In the genomic region with DNA sequence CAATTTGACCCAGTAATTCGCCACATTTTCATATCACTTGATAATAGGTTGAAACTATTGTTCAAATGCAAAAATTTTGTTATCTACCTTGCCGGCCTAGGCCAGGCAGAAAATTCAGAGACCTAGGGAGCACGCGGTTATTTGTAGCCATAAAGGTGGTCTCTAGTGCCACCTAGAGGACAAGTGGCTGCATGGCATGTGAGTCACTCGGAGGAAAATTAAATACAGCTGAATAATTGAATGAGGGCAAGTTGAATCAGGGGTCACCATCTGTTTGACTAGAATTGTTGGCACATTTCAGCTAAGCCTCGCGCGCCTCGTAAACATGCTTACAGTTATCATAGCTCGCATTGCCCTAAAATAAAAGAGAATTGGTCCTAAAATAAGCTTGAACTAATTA, we compare ENCODE assay signal across 9 mouse cellular contexts.
A peak's percentile ranks its signal among the peaks of the same experiment; 100 is the strongest.
DNase-seq lines count a peak whose midpoint lies in the region; ATAC-seq lines count a peak whose summit lies in the region.
"Had no signal": no experiment of that assay in that cellular context is flagged by ENCODE, and none has a peak within 500 bp of the region (broad histone marks: within the 10 kb centered on the region; RNA-seq: fewer than 3 reads in every experiment).

No protein-coding gene starts in this region.

- H3K27ac ChIP-seq in intestine, embryonic 14.5 days (ENCODE audit: low read depth), result no peak overlapping the region
- no peak overlapping the region for H3K27ac ChIP-seq in intestine, embryonic 16.5 days (ENCODE audit: low read length)
- no peak overlapping the region for H3K27ac ChIP-seq in embryonic facial prominence, embryonic 14.5 days (replicated peaks; ENCODE audit: low read depth, low read length)
- no peak overlapping the region for H3K27ac ChIP-seq in hindbrain, embryonic 10.5 days
- H3K27ac ChIP-seq: lung, embryonic 15.5 days had no signal

- no peaks in the 10 kb centered on the region for H3K9me3 ChIP-seq in intestine, embryonic 14.5 days (ENCODE audit: control insufficient read depth, low read length)
- no peaks in the 10 kb centered on the region for H3K9me3 ChIP-seq in intestine, embryonic 16.5 days (ENCODE audit: control insufficient read depth, low read length)
- no peaks in the 10 kb centered on the region for H3K9me3 ChIP-seq in embryonic facial prominence, embryonic 14.5 days (ENCODE audit: control insufficient read depth, low read length)
- no peaks in the 10 kb centered on the region for H3K9me3 ChIP-seq in hindbrain, embryonic 10.5 days
- H3K9me3 ChIP-seq: lung, embryonic 15.5 days had no signal

- H3K4me2 ChIP-seq in intestine, embryonic 14.5 days (ENCODE audit: low read length), result no peak overlapping the region
- no peak overlapping the region for H3K4me2 ChIP-seq in intestine, embryonic 16.5 days (ENCODE audit: low read depth, low read length)
- H3K4me2 ChIP-seq in embryonic facial prominence, embryonic 14.5 days (ENCODE audit: low read depth, low read length), result no peak overlapping the region
- H3K4me2 ChIP-seq: lung, embryonic 15.5 days had no signal

- WGBS in intestine, embryonic 14.5 days, result 2% methylated on average over 10 of the region's 10 CpGs
- WGBS in intestine, embryonic 16.5 days, result 3% methylated on average over 10 of the region's 10 CpGs
- WGBS in embryonic facial prominence, embryonic 14.5 days, result 1% methylated on average over 10 of the region's 10 CpGs
- WGBS in hindbrain, embryonic 10.5 days, result 5% methylated on average over 10 of the region's 10 CpGs

- H3K4me1 ChIP-seq in intestine, embryonic 14.5 days (replicated peaks; ENCODE audit: control insufficient read depth, insufficient read depth, low read length), result peaks cover 19% of the 10 kb centered on the region
- H3K4me1 ChIP-seq in intestine, embryonic 16.5 days (ENCODE audit: control insufficient read depth, insufficient read depth, low read length), result 0 out of 2 replicates have a peak, but pooled peaks cover 3% of the 10 kb centered on the region
- peaks cover 10% of the 10 kb centered on the region; the same call in 1 of the 2 replicates for H3K4me1 ChIP-seq in embryonic facial prominence, embryonic 14.5 days (ENCODE audit: control insufficient read depth, insufficient read depth, low read length)
- peaks cover 27% of the 10 kb centered on the region for H3K4me1 ChIP-seq in hindbrain, embryonic 10.5 days (replicated peaks)

- peak; percentile 82 for DNase-seq in intestine, embryonic 14.5 days (ENCODE audit: low spot score)
- DNase-seq in adrenal gland, postnatal 36 days, result peak; percentile 63 to 67
- peak; percentile 88 for DNase-seq in embryonic facial prominence, embryonic 14.5 days (ENCODE audit: low spot score)
- peak; percentile 78 for DNase-seq in hindbrain, embryonic 10.5 days (ENCODE audit: low spot score)
- peak; percentile 61 to 69 for DNase-seq in layer of hippocampus, postnatal 36 days
- DNase-seq in mesoderm, embryonic 11.5 days (ENCODE audit: low read depth, low spot score), result peak; percentile 92
- DNase-seq in skeletal muscle tissue, adult 2 months (ENCODE audit: low read depth, low spot score), result peak; percentile 68

- no peak overlapping the region for H3K9ac ChIP-seq in intestine, embryonic 14.5 days (ENCODE audit: low read length)
- no peak overlapping the region for H3K9ac ChIP-seq in intestine, embryonic 16.5 days (ENCODE audit: low read depth, low read length)
- H3K9ac ChIP-seq in embryonic facial prominence, embryonic 14.5 days (ENCODE audit: low read depth, low read length), result no peak overlapping the region
- H3K9ac ChIP-seq: lung, embryonic 15.5 days had no signal

- no peaks in the 10 kb centered on the region for H3K36me3 ChIP-seq in intestine, embryonic 14.5 days (ENCODE audit: control insufficient read depth, insufficient read depth, low read length)
- H3K36me3 ChIP-seq in intestine, embryonic 16.5 days (ENCODE audit: control insufficient read depth, insufficient read depth, low read length), result no peaks in the 10 kb centered on the region
- no peaks in the 10 kb centered on the region for H3K36me3 ChIP-seq in embryonic facial prominence, embryonic 14.5 days (ENCODE audit: control insufficient read depth, insufficient read depth, low read length)
- no peaks in the 10 kb centered on the region for H3K36me3 ChIP-seq in hindbrain, embryonic 10.5 days
- H3K36me3 ChIP-seq: lung, embryonic 15.5 days had no signal

- H3K4me3 ChIP-seq in intestine, embryonic 14.5 days (ENCODE audit: low read depth, low read length), result no peak overlapping the region
- no peak overlapping the region for H3K4me3 ChIP-seq in intestine, embryonic 16.5 days (ENCODE audit: low read length)
- H3K4me3 ChIP-seq in embryonic facial prominence, embryonic 14.5 days (ENCODE audit: low read depth, low read length), result no peak overlapping the region
- H3K4me3 ChIP-seq in hindbrain, embryonic 10.5 days, result no peak overlapping the region
- H3K4me3 ChIP-seq: lung, embryonic 15.5 days had no signal

- 0 out of 2 replicates have a peak, but pooled peaks have one; percentile 56 for ATAC-seq in intestine, embryonic 14.5 days (replicated peaks; ENCODE audit: low FRiP score, low TSS enrichment, low read depth)
- ATAC-seq in intestine, embryonic 16.5 days, result no peak
- ATAC-seq in embryonic facial prominence, embryonic 14.5 days (ENCODE audit: low read depth), result peak; percentile 53

- no peaks in the 10 kb centered on the region for H3K27me3 ChIP-seq in intestine, embryonic 14.5 days (replicated peaks; ENCODE audit: control insufficient read depth, insufficient read depth, low read length)
- no peaks in the 10 kb centered on the region; the same call in 1 of the 2 replicates for H3K27me3 ChIP-seq in intestine, embryonic 16.5 days (replicated peaks; ENCODE audit: control insufficient read depth, insufficient read depth, low read length)
- H3K27me3 ChIP-seq in embryonic facial prominence, embryonic 14.5 days (replicated peaks; ENCODE audit: control insufficient read depth, insufficient read depth, low read length), result peaks cover 3% of the 10 kb centered on the region
- H3K27me3 ChIP-seq in hindbrain, embryonic 10.5 days (ENCODE audit: insufficient read depth, poor library complexity, severe bottlenecking), result peaks cover 52% of the 10 kb centered on the region
